ENCODE assay signal across 25 mouse cellular contexts in the genomic region with DNA sequence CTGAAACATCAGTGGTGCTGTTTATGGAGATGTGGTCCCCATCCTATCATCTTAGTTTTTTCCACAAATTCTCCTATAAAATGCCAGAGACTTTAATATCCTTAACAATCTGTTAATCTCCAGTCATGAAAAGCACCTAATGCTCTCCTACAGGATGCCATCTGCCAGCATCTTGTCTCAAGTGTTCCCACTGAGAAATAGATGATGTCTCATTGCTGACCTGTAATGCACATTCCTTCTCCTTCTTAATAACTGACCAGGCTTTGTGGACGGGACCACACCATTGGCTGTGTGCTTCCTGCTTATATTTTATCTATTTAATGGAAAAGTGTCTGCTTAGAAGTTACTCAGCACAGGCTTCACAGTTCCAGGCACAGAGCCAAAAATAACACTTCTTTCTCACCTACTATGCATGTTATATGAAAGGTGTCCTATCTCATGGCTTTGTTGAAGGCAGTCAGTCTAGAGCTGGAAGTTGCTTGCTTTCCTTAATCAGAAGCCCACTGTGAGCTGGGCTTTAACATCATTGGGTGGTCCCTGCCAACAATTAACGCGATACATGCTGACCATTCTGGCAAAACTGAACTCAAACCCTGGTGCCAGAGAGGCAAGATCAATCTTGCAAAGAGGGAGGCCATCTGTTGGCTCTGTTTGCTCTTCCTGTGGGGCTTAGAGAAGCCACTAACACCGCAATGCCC.
DNase-seq lines count a peak whose midpoint lies in the region; ATAC-seq and TF ChIP-seq lines count a peak whose summit lies in the region.
"Had no signal": no experiment of that assay in that cellular context is flagged by ENCODE, and none has a peak within 500 bp of the region (broad histone marks: within the 10 kb centered on the region; RNA-seq: fewer than 3 reads in every experiment).

No protein-coding gene starts in this region.

- no peak overlapping the region for H3K4me2 ChIP-seq in heart, embryonic 11.5 days
- H3K4me2 ChIP-seq in lung, embryonic 14.5 days: no peak overlapping the region
- H3K4me2 ChIP-seq: embryonic facial prominence, embryonic 13.5 days; forebrain, embryonic 13.5 days; kidney, embryonic 15.5 days; limb, embryonic 15.5 days; liver, embryonic 15.5 days; neural tube, embryonic 15.5 days had no signal

- no peaks in the 10 kb centered on the region for H3K36me3 ChIP-seq in heart, embryonic 11.5 days (ENCODE audit: control insufficient read depth, insufficient read depth, low read length)
- H3K36me3 ChIP-seq in lung, embryonic 14.5 days (ENCODE audit: insufficient read depth): no peaks in the 10 kb centered on the region
- H3K36me3 ChIP-seq: embryonic facial prominence, embryonic 13.5 days; kidney, embryonic 15.5 days; limb, embryonic 15.5 days; liver, embryonic 15.5 days; midbrain, embryonic 10.5 days; neural tube, embryonic 15.5 days had no signal

- no peak overlapping the region for H3K27ac ChIP-seq in heart, embryonic 11.5 days (ENCODE audit: low read depth, low read length)
- H3K27ac ChIP-seq in lung, embryonic 14.5 days (ENCODE audit: low read depth): no peak overlapping the region
- peak overlapping the region; percentile 24; the same call in 1 of the 2 replicates for H3K27ac ChIP-seq in cerebellum, adult 2 months (ENCODE audit: insufficient read depth, low read length)
- H3K27ac ChIP-seq: embryonic facial prominence, embryonic 13.5 days; forebrain, embryonic 13.5 days; kidney, embryonic 15.5 days; left cerebral cortex, adult 2 months; limb, embryonic 15.5 days; liver, embryonic 15.5 days; midbrain, embryonic 10.5 days; neural tube, embryonic 15.5 days had no signal

- no peak for TF ChIP-seq POLR2A in cerebellum, adult 2 months (IDR thresholded peaks at IDR 0.05; ENCODE audit: borderline replicate concordance, insufficient read depth, low read length)

- no peaks in the 10 kb centered on the region for H3K27me3 ChIP-seq in heart, embryonic 11.5 days (ENCODE audit: control insufficient read depth, insufficient read depth, low read length)
- H3K27me3 ChIP-seq in lung, embryonic 14.5 days (ENCODE audit: insufficient read depth, low read length): no peaks in the 10 kb centered on the region
- H3K27me3 ChIP-seq in cerebellum, adult 2 months (ENCODE audit: control insufficient read depth, insufficient read depth, low read length): no peaks in the 10 kb centered on the region
- H3K27me3 ChIP-seq: embryonic facial prominence, embryonic 13.5 days; forebrain, embryonic 13.5 days; kidney, embryonic 15.5 days; limb, embryonic 15.5 days; liver, embryonic 15.5 days; neural tube, embryonic 15.5 days had no signal

- WGBS in heart, embryonic 11.5 days (ENCODE audit: insufficient replicate concordance): 57% methylated on average over 4 of the region's 4 CpGs
- 49% methylated on average over 4 of the region's 4 CpGs for WGBS in lung, embryonic 14.5 days
- 13% methylated on average over 4 of the region's 4 CpGs for WGBS in cerebellum, adult 2 months

- no peaks in the 10 kb centered on the region for H3K4me1 ChIP-seq in heart, embryonic 11.5 days (ENCODE audit: control insufficient read depth, insufficient read depth, low read length)
- no peaks in the 10 kb centered on the region for H3K4me1 ChIP-seq in lung, embryonic 14.5 days (ENCODE audit: insufficient read depth)
- peaks cover 5% of the 10 kb centered on the region; the same call in 1 of the 2 replicates for H3K4me1 ChIP-seq in cerebellum, adult 2 months (ENCODE audit: control insufficient read depth, insufficient read depth, low read length)
- H3K4me1 ChIP-seq: embryonic facial prominence, embryonic 13.5 days; forebrain, embryonic 13.5 days; kidney, embryonic 15.5 days; limb, embryonic 15.5 days; liver, embryonic 15.5 days; midbrain, embryonic 10.5 days; neural tube, embryonic 15.5 days had no signal

- no peak for TF ChIP-seq CTCF in lung, embryonic 14.5 days (IDR thresholded peaks at IDR 0.05; ENCODE audit: low read depth)
- no peak for TF ChIP-seq CTCF in cerebellum, adult 2 months (IDR thresholded peaks at IDR 0.05; ENCODE audit: borderline replicate concordance, insufficient read depth, low read depth, low read length)

- no peaks in the 10 kb centered on the region for H3K9me3 ChIP-seq in heart, embryonic 11.5 days (replicated peaks; ENCODE audit: control insufficient read depth, low read length)
- no peaks in the 10 kb centered on the region for H3K9me3 ChIP-seq in lung, embryonic 14.5 days (ENCODE audit: low read depth, low read length)
- H3K9me3 ChIP-seq: embryonic facial prominence, embryonic 13.5 days; forebrain, embryonic 13.5 days; kidney, embryonic 15.5 days; limb, embryonic 15.5 days; liver, embryonic 15.5 days; midbrain, embryonic 10.5 days; neural tube, embryonic 15.5 days had no signal

- H3K9ac ChIP-seq in heart, embryonic 11.5 days (ENCODE audit: low read depth, low read length): no peak overlapping the region
- no peak overlapping the region for H3K9ac ChIP-seq in lung, embryonic 14.5 days
- H3K9ac ChIP-seq: embryonic facial prominence, embryonic 13.5 days; forebrain, embryonic 13.5 days; kidney, embryonic 15.5 days; limb, embryonic 15.5 days; liver, embryonic 15.5 days; neural tube, embryonic 15.5 days had no signal

- peak; percentile 74 for DNase-seq in heart, adult 11 months
- peak; percentile 16 for DNase-seq in lung, embryonic 14.5 days
- DNase-seq in lung, postnatal 14 days: no peak
- DNase-seq in cerebellum, adult 2 months: peak; percentile 66 to 83
- peak; percentile 71 to 74 for DNase-seq in cerebellum, postnatal 25 days
- no peak for DNase-seq in adrenal gland, adult 18-20 months (ENCODE audit: low spot score in 2 of 2)
- no peak for DNase-seq in adrenal gland, adult 2 months
- DNase-seq: gastrocnemius, postnatal 10 days; heart, postnatal 4 days; kidney, postnatal 4 days; layer of hippocampus, adult 9-11 months; right cerebral cortex, adult 18-20 months; thymus, adult 2 months; thymus, postnatal 4 days had no signal

- no peak overlapping the region for H3K4me3 ChIP-seq in heart, embryonic 11.5 days (ENCODE audit: low read depth, low read length)
- no peak overlapping the region for H3K4me3 ChIP-seq in lung, embryonic 14.5 days (ENCODE audit: low read depth, low read length)
- no peak overlapping the region for H3K4me3 ChIP-seq in cerebellum, adult 2 months (replicated peaks; ENCODE audit: insufficient read depth, low read depth, low read length)
- H3K4me3 ChIP-seq: embryonic facial prominence, embryonic 13.5 days; forebrain, embryonic 13.5 days; kidney, embryonic 15.5 days; left cerebral cortex, adult 2 months; limb, embryonic 15.5 days; liver, embryonic 15.5 days; midbrain, embryonic 10.5 days; neural tube, embryonic 15.5 days had no signal

- no peak for ATAC-seq in heart, embryonic 11.5 days (replicated peaks; ENCODE audit: insufficient number of reproducible peaks, low FRiP score, low TSS enrichment)
- ATAC-seq in lung, embryonic 14.5 days (ENCODE audit: insufficient read depth): no peak
- ATAC-seq: CD4-positive, CD25-positive, alpha-beta regulatory T cell, adult 4 months; forebrain, embryonic 13.5 days; intestine, postnatal 0 days had no signal

Comparison
In these comparisons a context has a peak if more than half of its experiments do, and no peak if none do; other contexts are left out.
1. DNase-seq: peak in heart, adult 11 months (single experiment), lung, embryonic 14.5 days (single experiment), cerebellum, adult 2 months (2 of 2) and cerebellum, postnatal 25 days (2 of 2); none in lung, postnatal 14 days (single experiment), adrenal gland, adult 18-20 months (0 of 2) and adrenal gland, adult 2 months (single experiment).